Mouse (Mus musculus) stomach, embryonic 15.5 days (tissue): ENCODE data around the gene Tmem41a. TPM values are rescaled to one million over a fixed set of nuclear protein-coding genes. Genes with fewer than 3 reads are reported as not detected.
"Not testable (repeated sequence)": the region's sequence is repeated elsewhere in the genome, so short reads cannot be mapped to it uniquely, and the experiment has no call there.

Source experiments
- ATAC-seq: fragments of 200-750 bp; cut with Nextera tagmentation; 2 replicates; pipeline ENCODE4 v1.8.0; 2017; ENCODE audit warnings: low read depth, moderate number of reproducible peaks, moderate TSS enrichment; ENCODE audit not compliant: insufficient read depth, low FRiP score
- H3K27ac ChIP-seq: fragments of 300-500 bp; sonication (generic); 2 replicates; pipeline ENCODE4 v1.5.1; 2015; ENCODE audit warnings: mild to moderate bottlenecking, inconsistent platforms
- H3K27me3 ChIP-seq: fragments of 300-500 bp; sonication (generic); replicated peaks from 2 replicates; pipeline ENCODE4 v1.6.1; 2015; ENCODE audit warnings: inconsistent platforms
- H3K36me3 ChIP-seq: fragments of 300-500 bp; sonication (generic); 2 replicates; pipeline ENCODE4 v1.6.1; 2015; ENCODE audit warnings: inconsistent platforms
- H3K4me1 ChIP-seq: fragments of 300-500 bp; sonication (generic); 2 replicates; pipeline ENCODE4 v1.6.1; 2015; ENCODE audit warnings: inconsistent platforms
- H3K4me2 ChIP-seq: fragments of 300-500 bp; sonication (generic); 2 replicates; pipeline ENCODE4 v1.6.1; 2015; ENCODE audit warnings: mild to moderate bottlenecking, inconsistent platforms
- H3K4me3 ChIP-seq: fragments of 300-500 bp; sonication (generic); replicated peaks from 2 replicates; pipeline ENCODE4 v1.5.1; 2015; ENCODE audit warnings: inconsistent platforms
- H3K9ac ChIP-seq: fragments of 300-500 bp; sonication (generic); 2 replicates; pipeline ENCODE4 v1.6.1; 2015; ENCODE audit warnings: inconsistent platforms
- H3K9me3 ChIP-seq: fragments of 300-500 bp; sonication (generic); 2 replicates; pipeline ENCODE4 v1.6.1; 2016; ENCODE audit warnings: inconsistent platforms
- WGBS: fragments of 180-500 bp; shearing (Covaris S2); methylation state at CpG from one replicate; pipeline ENCODE4 v1.1.7; 2015; 5-methylcytosine and 5-hydroxymethylcytosine counted together
- polyA plus RNA-seq: library from polyadenylated mRNA; unstranded; fragments of >200 nt; fragmentation: Nextera tagmentation; extraction: Ambion mirVana; gene quantifications from 2 replicates; pipeline ENCODE4 v1.2.1, GENCODE M21; 2015

Tmem41a gene
- polyA plus RNA-seq, 1 experiment from 2014 or later = 40.6 TPM

DNA sequence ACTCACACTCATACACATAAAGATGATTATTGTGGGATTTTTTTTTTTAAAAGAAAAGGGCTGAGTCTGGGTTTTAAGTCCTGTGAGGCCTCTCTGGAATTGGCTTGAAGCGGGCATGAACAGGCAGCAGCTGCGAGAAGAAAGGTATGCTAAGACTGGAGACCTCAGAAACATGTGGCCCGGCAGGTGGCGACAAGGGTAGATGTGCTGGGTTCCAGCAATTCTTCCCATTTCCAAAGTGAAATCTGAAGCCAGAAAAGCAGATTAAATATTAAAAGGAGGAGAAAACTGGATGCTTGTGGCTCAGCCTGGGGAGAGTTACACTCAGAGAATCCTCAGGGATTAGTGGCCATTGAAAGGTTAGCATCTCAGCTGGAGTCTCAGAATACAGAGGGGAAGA lies 24.1 kb upstream of the Tmem41a start:
- H3K27ac ChIP-seq = no peak overlapping the region
- WGBS = 75% methylated on average over 4 of the region's 4 CpGs
- H3K4me1 ChIP-seq = 0 out of 2 replicates have a peak, but pooled peaks cover 7% of the 10 kb centered on the region
- no peaks in the 10 kb centered on the region for H3K27me3 ChIP-seq
- H3K4me2 ChIP-seq = no peak overlapping the region
- no peaks in the 10 kb centered on the region for H3K9me3 ChIP-seq
- no peak overlapping the region for H3K9ac ChIP-seq
- H3K4me3 ChIP-seq = no peak overlapping the region
- no peak for ATAC-seq
- no peaks in the 10 kb centered on the region for H3K36me3 ChIP-seq

GRCm38 (mm10) chr16:21970536-21970935 lies 23.2 kb upstream of the Tmem41a start:
- H3K9ac ChIP-seq = no peak overlapping the region
- H3K27ac ChIP-seq = no peak overlapping the region
- ATAC-seq = no peak
- 77% methylated on average over 6 of the region's 6 CpGs for WGBS
- no peaks in the 10 kb centered on the region for H3K4me1 ChIP-seq
- no peak overlapping the region for H3K4me3 ChIP-seq
- no peaks in the 10 kb centered on the region for H3K9me3 ChIP-seq
- H3K36me3 ChIP-seq = no peaks in the 10 kb centered on the region
- no peak overlapping the region for H3K4me2 ChIP-seq
- H3K27me3 ChIP-seq = no peaks in the 10 kb centered on the region

GRCm38 (mm10) chr16:21969874-21970273 lies 22.5 kb upstream of the Tmem41a start:
- no peak overlapping the region for H3K4me3 ChIP-seq
- ATAC-seq = no peak
- H3K4me1 ChIP-seq = no peaks in the 10 kb centered on the region
- H3K27me3 ChIP-seq = no peaks in the 10 kb centered on the region
- WGBS = 69% methylated on average over 5 of the region's 5 CpGs
- no peaks in the 10 kb centered on the region for H3K36me3 ChIP-seq
- H3K9ac ChIP-seq = no peak overlapping the region
- H3K27ac ChIP-seq = no peak overlapping the region
- no peak overlapping the region for H3K4me2 ChIP-seq
- H3K9me3 ChIP-seq = no peaks in the 10 kb centered on the region

GRCm38 (mm10) chr16:21965576-21965975 lies 18.2 kb upstream of the Tmem41a start:
- Histone ChIP-seq H3K27me3 (no peaks in the 10 kb centered on the region), H3K9ac (no peak overlapping the region), H3K4me2 (no peak overlapping the region), H3K4me1 (no peaks in the 10 kb centered on the region), H3K9me3 (no peaks in the 10 kb centered on the region), H3K4me3 (no peak overlapping the region), H3K27ac (no peak overlapping the region), H3K36me3 (no peaks in the 10 kb centered on the region)
- WGBS = 79% methylated on average over 3 of the region's 3 CpGs
- no peak for ATAC-seq

GRCm38 (mm10) chr16:21955591-21955990 lies 8.2 kb upstream of the Tmem41a start:
- no peak for ATAC-seq

DNA sequence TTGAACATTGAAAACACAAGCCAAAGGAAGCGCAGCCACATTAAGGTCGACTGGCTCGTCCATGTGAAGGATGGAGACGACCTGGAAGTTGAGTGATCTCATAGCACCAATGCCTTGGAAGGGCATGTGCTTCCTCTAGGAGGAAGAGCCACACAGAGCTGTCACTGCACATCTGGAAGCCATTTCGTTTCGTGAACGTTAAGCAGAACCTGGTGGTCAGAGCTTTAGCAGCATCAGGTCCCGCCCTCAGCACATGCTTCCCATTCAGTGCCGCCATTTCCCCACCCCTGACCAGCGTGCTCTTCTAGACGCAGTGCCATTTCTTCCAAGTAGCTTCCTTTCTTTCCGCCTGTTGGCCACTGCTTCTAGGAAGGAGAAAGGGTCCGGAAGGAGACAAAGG lies 18.9 kb downstream of the Tmem41a start:
- Histone ChIP-seq H3K27ac (no peak overlapping the region), H3K36me3 (no peaks in the 10 kb centered on the region), H3K4me3 (no peak overlapping the region), H3K9me3 (no peaks in the 10 kb centered on the region), H3K4me1 (no peaks in the 10 kb centered on the region), H3K4me2 (no peak overlapping the region), H3K9ac (no peak overlapping the region), H3K27me3 (no peaks in the 10 kb centered on the region)
- WGBS = 83% methylated on average over 13 of the region's 13 CpGs
- no peak for ATAC-seq

More at GRCm38 (mm10) chr16:21955591-21955990, 8.2 kb upstream of the Tmem41a start:
- Histone ChIP-seq H3K4me2 (no peak overlapping the region), H3K9me3 (no peaks in the 10 kb centered on the region), H3K27me3 (no peaks in the 10 kb centered on the region), H3K4me1 (no peaks in the 10 kb centered on the region), H3K27ac (no peak overlapping the region), H3K36me3 (no peaks in the 10 kb centered on the region), H3K4me3 (no peak overlapping the region), H3K9ac (no peak overlapping the region)
- 85% methylated on average over 12 of the region's 12 CpGs for WGBS

DNA sequence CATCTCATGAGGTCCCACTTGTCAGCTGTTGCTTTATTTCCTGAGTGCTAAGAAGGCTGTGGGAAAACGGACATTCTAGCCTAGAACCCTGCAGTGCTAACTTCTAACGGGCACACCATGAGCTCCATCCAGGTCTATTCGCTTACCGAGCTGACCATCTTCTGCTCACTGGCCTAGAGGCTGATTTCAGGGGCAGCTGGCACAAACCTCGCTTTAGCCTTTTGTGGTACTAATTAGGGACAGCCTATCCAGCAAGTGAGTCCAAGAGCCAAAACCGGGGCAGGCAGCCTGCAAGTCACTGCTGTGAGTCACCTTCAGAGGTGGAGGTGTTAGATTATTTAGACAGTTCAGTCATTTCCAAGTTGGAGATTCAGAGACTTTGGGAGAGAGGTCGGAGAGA lies 30.7 kb downstream of the Tmem41a start:
- Histone ChIP-seq H3K4me1 (no peaks in the 10 kb centered on the region), H3K9ac (no peak overlapping the region), H3K9me3 (no peaks in the 10 kb centered on the region), H3K27ac (no peak overlapping the region), H3K4me2 (no peak overlapping the region), H3K27me3 (no peaks in the 10 kb centered on the region), H3K4me3 (no peak overlapping the region), H3K36me3 (no peaks in the 10 kb centered on the region)
- no peak for ATAC-seq
- WGBS = 72% methylated on average over 7 of the region's 7 CpGs

DNA sequence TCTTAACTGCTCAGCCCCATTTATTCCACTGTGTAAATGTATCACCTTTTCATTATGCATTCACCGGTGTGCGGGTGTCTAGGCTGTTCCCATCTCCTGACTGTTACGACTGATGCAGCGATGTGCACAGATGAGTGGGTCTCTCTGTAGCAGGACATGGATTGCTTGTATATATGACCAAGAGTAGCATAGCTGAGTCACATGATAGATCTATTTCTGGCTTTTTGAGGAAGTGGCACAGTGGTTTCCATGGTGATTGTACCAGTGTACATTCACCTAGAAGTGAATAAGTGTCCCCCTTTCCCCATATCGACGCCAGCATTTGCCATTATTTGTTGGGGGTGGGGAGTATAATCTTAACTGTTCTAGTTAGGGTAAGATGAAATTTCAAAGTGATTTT lies 34.0 kb downstream of the Tmem41a start:
- no peak overlapping the region for H3K4me2 ChIP-seq
- ATAC-seq = no peak
- H3K27me3 ChIP-seq = no peaks in the 10 kb centered on the region
- WGBS = 78% methylated on average over 6 of the region's 6 CpGs
- H3K36me3 ChIP-seq = no peaks in the 10 kb centered on the region
- H3K4me3 ChIP-seq = no peak overlapping the region
- H3K9me3 ChIP-seq = no peaks in the 10 kb centered on the region
- no peak overlapping the region for H3K27ac ChIP-seq
- H3K4me1 ChIP-seq = no peaks in the 10 kb centered on the region
- no peak overlapping the region for H3K9ac ChIP-seq

DNA sequence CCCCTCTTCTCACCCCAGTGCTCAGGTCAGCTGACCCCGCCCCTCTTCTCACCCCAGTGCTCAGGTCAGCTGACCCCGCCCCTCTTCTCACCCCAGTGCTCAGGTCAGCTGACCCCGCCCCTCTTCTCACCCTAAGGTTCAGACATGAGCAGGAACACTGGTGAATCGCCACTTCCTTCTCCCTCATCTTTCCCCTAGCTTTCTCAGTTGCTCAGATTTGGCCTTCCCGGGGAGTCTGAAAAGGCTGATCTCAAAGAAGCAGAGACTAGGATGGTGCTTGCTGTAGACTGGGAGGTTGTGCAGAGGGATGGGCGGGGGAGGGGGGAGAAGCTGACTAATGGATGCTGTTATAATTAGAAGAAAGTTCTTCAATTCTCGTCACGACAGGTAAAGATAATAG lies 38.4 kb downstream of the Tmem41a start:
- not testable (repeated sequence) for H3K36me3 ChIP-seq, H3K9ac ChIP-seq
- WGBS = 47% methylated on average over 7 of the region's 8 CpGs

DNA sequence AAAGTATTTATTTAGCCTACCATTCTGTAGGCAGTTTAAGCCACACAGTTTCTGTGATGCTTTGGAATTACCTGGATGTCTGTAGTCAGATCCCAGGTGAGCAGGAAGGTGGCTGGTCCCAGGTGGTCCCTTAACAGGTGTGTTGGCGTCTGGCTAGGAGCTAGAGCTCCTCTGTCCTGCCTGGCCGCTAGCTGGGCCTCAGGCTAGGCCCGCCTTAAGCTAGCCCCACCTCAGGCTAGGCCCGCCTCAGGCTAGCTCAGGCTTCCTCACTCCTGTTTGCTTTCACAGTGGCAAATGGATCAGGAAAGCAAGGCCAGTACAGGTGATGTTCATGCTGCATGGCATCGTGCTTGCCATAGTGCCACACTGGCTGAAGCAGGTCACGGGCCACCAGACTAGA lies 40.5 kb downstream of the Tmem41a start:
- ATAC-seq = no peak
- H3K4me1 ChIP-seq = no peaks in the 10 kb centered on the region
- no peaks in the 10 kb centered on the region for H3K36me3 ChIP-seq
- H3K9me3 ChIP-seq = no peaks in the 10 kb centered on the region
- no peak overlapping the region for H3K27ac ChIP-seq
- no peaks in the 10 kb centered on the region for H3K27me3 ChIP-seq
- H3K4me2 ChIP-seq = no peak overlapping the region
- H3K4me3 ChIP-seq = no peak overlapping the region
- WGBS = 88% methylated on average over 6 of the region's 6 CpGs
- no peak overlapping the region for H3K9ac ChIP-seq

More for the DNA sequence above, 38.4 kb downstream of the Tmem41a start:
- not testable (repeated sequence) for H3K27me3 ChIP-seq, H3K4me3 ChIP-seq, ATAC-seq, H3K4me2 ChIP-seq, H3K9me3 ChIP-seq, H3K27ac ChIP-seq, H3K4me1 ChIP-seq

- no peak for ATAC-seq
- H3K4me3 ChIP-seq = no peak overlapping the region
- no peaks in the 10 kb centered on the region for H3K36me3 ChIP-seq
- H3K4me2 ChIP-seq = no peak overlapping the region
- H3K9me3 ChIP-seq = no peaks in the 10 kb centered on the region
- no peak overlapping the region for H3K9ac ChIP-seq
- no peaks in the 10 kb centered on the region for H3K4me1 ChIP-seq
- H3K27ac ChIP-seq = no peak overlapping the region
- no peaks in the 10 kb centered on the region for H3K27me3 ChIP-seq
- WGBS = 86% methylated on average over 7 of the region's 7 CpGs
Measured at GRCm38 (mm10) chr16:21905996-21906395, 41.4 kb downstream of the Tmem41a start.

GRCm38 (mm10) chr16:21904636-21905035 lies 42.7 kb downstream of the Tmem41a start:
- Histone ChIP-seq H3K4me3 (no peak overlapping the region), H3K27ac (no peak overlapping the region), H3K4me1 (no peaks in the 10 kb centered on the region), H3K9me3 (no peaks in the 10 kb centered on the region), H3K4me2 (no peak overlapping the region), H3K9ac (no peak overlapping the region), H3K27me3 (no peaks in the 10 kb centered on the region), H3K36me3 (no peaks in the 10 kb centered on the region)
- ATAC-seq = no peak
- WGBS = 86% methylated on average over 10 of the region's 10 CpGs

GRCm38 (mm10) chr16:21901286-21901685 lies 46.1 kb downstream of the Tmem41a start:
- no peak overlapping the region for H3K9ac ChIP-seq
- no peak for ATAC-seq
- no peak overlapping the region for H3K4me2 ChIP-seq
- WGBS = 72% methylated on average over 5 of the region's 5 CpGs
- no peak overlapping the region for H3K4me3 ChIP-seq
- H3K36me3 ChIP-seq = no peaks in the 10 kb centered on the region
- no peaks in the 10 kb centered on the region for H3K9me3 ChIP-seq
- H3K27ac ChIP-seq = no peak overlapping the region
- no peaks in the 10 kb centered on the region for H3K27me3 ChIP-seq
- no peaks in the 10 kb centered on the region for H3K4me1 ChIP-seq
